Mouse (Mus musculus) C2C12 (cell line): ENCODE results near the gene Dnajc13. TPM values are rescaled to one million over a fixed set of nuclear protein-coding genes. Genes with fewer than 3 reads are reported as not detected.

Experiments used
- H3K27me3 ChIP-seq: one replicate; pipeline ENCODE4 v1.6.1; 2011; ENCODE audit not compliant: control insufficient read depth, insufficient read depth, insufficient read length
- H3K36me3 ChIP-seq: one replicate; pipeline ENCODE4 v1.6.1; 2011; ENCODE audit not compliant: control insufficient read depth, insufficient read depth
- H3K4me3 ChIP-seq: one replicate; pipeline ENCODE4 v1.5.1; 2011; ENCODE audit warnings: mild to moderate bottlenecking, control low read depth; ENCODE audit not compliant: poor library complexity, insufficient read depth, severe bottlenecking
- H3K79me2 ChIP-seq: one replicate; pipeline ENCODE4 v1.6.1; 2011; ENCODE audit not compliant: control insufficient read depth, insufficient read depth
- H3K79me3 ChIP-seq: one replicate; pipeline ENCODE4 v1.6.1; 2011; ENCODE audit warnings: low read depth, control low read depth
- H3ac ChIP-seq: one replicate; pipeline ENCODE3; 2011; ENCODE audit warnings: low read depth; ENCODE audit not compliant: control insufficient read depth, insufficient read length
- CEBPB ChIP-seq: IDR thresholded peaks from one replicate; pipeline ENCODE4 v1.6.1; 2011; ENCODE audit warnings: low read depth, mild to moderate bottlenecking, control low read depth, moderate library complexity
- CTCF ChIP-seq: IDR thresholded peaks from one replicate; pipeline ENCODE4 v1.5.1; 2011; ENCODE audit not compliant: control insufficient read depth, insufficient read depth, insufficient read length
- FOSL1 ChIP-seq: IDR thresholded peaks from one replicate; pipeline ENCODE4 v1.8.0; 2011; ENCODE audit warnings: mild to moderate bottlenecking, low read length; ENCODE audit not compliant: poor library complexity, insufficient read depth, severe bottlenecking
- MAX ChIP-seq: IDR thresholded peaks from one replicate; pipeline ENCODE4 v1.6.1; 2011; ENCODE audit warnings: mild to moderate bottlenecking, control low read depth
- MYOD1 ChIP-seq: IDR thresholded peaks from one replicate; pipeline ENCODE4 v1.6.1; 2011; ENCODE audit warnings: low read depth; ENCODE audit not compliant: control insufficient read depth, insufficient read length
- MYOG ChIP-seq: IDR thresholded peaks from one replicate; pipeline ENCODE4 v1.6.1; 2011; ENCODE audit not compliant: control insufficient read depth, insufficient read length; ENCODE audit errors: extremely low read depth
- USF1 ChIP-seq: IDR thresholded peaks from one replicate; pipeline ENCODE4 v1.6.1; 2011; ENCODE audit warnings: low read depth, mild to moderate bottlenecking, control low read depth, moderate library complexity
- polyA plus RNA-seq: library from polyadenylated mRNA; unstranded; fragments of >200 nt; fragmentation: generic; extraction: Trizol; gene quantifications from one replicate; pipeline ENCODE4 v1.2.1, GENCODE M21; 2012; ENCODE audit warnings: missing spikeins

Gene Dnajc13
- polyA plus RNA-seq, 1 experiment = 13.5 TPM

GRCm38 (mm10) chr9:104300569-104300968, 37.8 kb upstream of the Dnajc13 start:
- Histone ChIP-seq H3K4me3 (no peak overlapping the region), H3K79me2 (no peaks in the 10 kb centered on the region), H3K36me3 (no peaks in the 10 kb centered on the region), H3K79me3 (no peaks in the 10 kb centered on the region), H3ac (no peak overlapping the region), H3K27me3 (no peaks in the 10 kb centered on the region)
- TF ChIP-seq MYOD1 = no peak
- no peak for TF ChIP-seq CEBPB
- no peak for TF ChIP-seq MYOG
- TF ChIP-seq MAX = no peak
- no peak for TF ChIP-seq FOSL1
- no peak for TF ChIP-seq USF1
- no peak for TF ChIP-seq CTCF

DNA sequence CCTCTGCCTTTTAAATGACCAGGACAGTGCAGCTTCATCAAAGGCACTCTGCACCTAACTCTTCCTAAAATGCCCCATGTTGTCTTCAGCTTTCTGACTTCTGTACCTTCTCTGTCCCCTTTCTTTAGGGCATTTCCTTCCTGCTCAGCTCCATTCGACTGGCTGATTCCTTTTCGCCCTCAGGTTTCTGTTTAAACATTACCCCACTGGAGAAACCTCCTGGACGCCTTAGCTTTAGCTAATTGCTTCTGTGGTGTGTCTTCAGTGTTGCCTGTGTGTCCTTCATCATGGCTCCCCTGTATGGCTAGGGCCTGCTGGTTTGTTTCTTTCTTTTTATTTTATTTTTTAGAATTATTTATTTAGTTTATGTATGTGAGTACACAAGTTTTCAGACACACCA, 34.3 kb upstream of the Dnajc13 start:
- Histone ChIP-seq H3K27me3 (no peaks in the 10 kb centered on the region), H3K36me3 (no peaks in the 10 kb centered on the region), H3K4me3 (no peak overlapping the region), H3ac (no peak overlapping the region), H3K79me2 (no peaks in the 10 kb centered on the region), H3K79me3 (no peaks in the 10 kb centered on the region)
- TF ChIP-seq CTCF = no peak

DNA sequence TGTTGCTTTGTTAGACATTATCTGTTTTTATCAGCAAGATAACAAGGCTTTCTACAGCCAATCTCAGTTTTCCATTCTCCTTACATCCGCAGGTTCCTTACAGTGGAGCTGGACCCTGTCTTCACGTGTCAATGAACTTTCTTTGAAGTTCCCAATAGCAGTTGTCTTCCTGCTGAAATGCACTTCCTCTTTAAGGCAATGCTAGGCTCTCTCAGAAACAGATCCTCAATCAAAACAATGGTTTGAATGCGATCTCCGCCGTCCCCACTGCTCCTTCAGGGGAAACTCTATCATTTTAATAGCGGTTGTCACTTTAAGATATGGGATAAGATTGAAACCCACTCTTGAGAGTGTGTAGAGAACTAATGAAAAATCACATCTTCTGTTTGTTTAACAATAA, 22.2 kb upstream of the Dnajc13 start:
- no peaks in the 10 kb centered on the region for H3K27me3 ChIP-seq
- H3K4me3 ChIP-seq = no peak overlapping the region
- no peaks in the 10 kb centered on the region for H3K79me3 ChIP-seq
- H3K36me3 ChIP-seq = no peaks in the 10 kb centered on the region
- H3ac ChIP-seq = no peak overlapping the region
- TF ChIP-seq USF1 (no peak), CTCF (no peak), MYOG (no peak), FOSL1 (no peak), MYOD1 (no peak), MAX (no peak), CEBPB (no peak)
- no peaks in the 10 kb centered on the region for H3K79me2 ChIP-seq

DNA sequence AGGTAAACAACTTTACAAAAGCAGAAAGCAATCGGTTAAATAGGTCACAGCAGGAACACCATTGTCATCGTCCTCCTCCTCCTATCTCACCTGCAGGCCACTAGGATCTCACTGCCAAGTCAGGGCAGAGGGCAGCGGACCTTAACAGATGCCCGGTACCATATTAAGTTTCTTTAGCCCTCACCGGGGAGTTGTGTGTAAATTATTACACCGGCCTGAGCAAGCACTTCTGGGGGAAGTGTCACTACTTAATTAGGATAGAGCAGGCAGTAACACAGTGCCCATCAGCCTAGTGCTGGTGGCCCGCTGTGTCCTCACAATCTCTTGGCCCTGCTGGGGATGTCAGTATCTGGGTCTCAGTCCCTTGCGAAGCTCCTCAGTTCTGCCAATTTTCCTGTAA, 19.8 kb upstream of the Dnajc13 start:
- Histone ChIP-seq H3K4me3 (no peak overlapping the region), H3K79me2 (no peaks in the 10 kb centered on the region), H3ac (no peak overlapping the region), H3K36me3 (no peaks in the 10 kb centered on the region), H3K27me3 (no peaks in the 10 kb centered on the region), H3K79me3 (no peaks in the 10 kb centered on the region)
- no peak for TF ChIP-seq MYOG
- TF ChIP-seq CTCF = no peak
- TF ChIP-seq MAX = no peak
- TF ChIP-seq MYOD1 = no peak
- TF ChIP-seq CEBPB = no peak
- TF ChIP-seq FOSL1 = no peak
- TF ChIP-seq USF1 = no peak

DNA sequence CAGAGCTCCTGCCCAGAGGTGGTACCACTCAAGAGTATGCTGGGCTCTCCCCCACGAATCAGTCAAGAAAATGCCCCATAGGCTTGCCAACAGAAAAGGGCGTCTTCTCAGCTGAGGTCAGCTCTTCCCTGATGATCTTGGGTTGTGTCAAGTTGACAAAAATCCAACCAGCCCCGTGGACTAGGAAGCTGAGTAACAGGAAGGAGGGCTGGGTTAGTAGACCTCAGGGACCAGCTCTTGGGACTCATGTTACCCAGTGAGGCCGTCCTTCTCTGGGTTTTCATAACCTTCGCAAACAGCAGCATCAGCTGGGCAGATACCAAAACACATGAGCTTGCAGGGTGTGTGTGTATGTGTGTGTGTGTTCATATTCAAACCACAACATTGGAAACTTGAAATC, 19.0 kb upstream of the Dnajc13 start:
- no peak overlapping the region for H3K4me3 ChIP-seq
- no peaks in the 10 kb centered on the region for H3K27me3 ChIP-seq
- H3K36me3 ChIP-seq = no peaks in the 10 kb centered on the region
- TF ChIP-seq CTCF (no peak), MYOD1 (no peak), MAX (no peak), MYOG (no peak), USF1 (no peak), FOSL1 (no peak), CEBPB (no peak)
- H3K79me3 ChIP-seq = no peaks in the 10 kb centered on the region
- no peaks in the 10 kb centered on the region for H3K79me2 ChIP-seq
- no peak overlapping the region for H3ac ChIP-seq

DNA sequence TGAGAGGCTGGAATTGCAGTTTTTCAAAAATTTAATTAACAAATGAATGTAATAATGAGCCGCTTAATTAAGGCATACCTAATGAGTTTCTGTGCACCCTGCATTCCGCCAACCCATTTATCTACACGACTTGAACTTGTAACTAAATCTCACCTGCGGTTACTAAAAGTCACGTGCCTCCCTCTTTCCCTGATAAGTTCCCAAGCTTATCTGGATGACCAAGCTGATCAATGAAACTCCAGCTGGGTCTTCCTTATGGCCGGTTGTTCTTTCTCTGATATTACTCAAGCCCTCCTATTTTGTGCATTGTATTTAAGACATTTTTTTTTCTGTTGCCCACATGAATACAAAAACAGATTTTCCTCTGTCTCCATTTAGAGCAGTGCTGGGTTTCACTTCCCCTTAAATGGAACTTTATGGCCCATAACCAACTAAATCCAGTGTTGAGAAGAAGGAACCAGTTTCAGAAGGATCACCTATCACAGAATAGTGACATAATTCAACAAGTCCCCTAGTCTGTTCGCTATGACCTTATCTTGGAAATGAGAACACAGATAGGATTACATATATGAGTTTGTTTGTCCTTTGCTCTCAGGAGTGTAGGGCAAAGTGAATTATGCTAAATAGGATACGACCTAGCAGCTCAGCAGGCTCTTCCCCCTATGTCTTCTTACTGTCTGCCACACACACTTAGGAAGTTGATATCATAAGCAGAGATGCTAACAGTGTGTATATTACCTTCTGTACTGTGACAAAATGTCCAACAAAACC, 18.2 kb upstream of the Dnajc13 start:
- Histone ChIP-seq H3ac (no peak overlapping the region), H3K36me3 (no peaks in the 10 kb centered on the region), H3K79me2 (no peaks in the 10 kb centered on the region), H3K4me3 (no peak overlapping the region), H3K27me3 (no peaks in the 10 kb centered on the region), H3K79me3 (no peaks in the 10 kb centered on the region)
- TF ChIP-seq MAX (no peak), MYOG (no peak)
